Mouse (Mus musculus) spleen, adult 2 months (tissue): ENCODE data around the gene Mtmr1.

Experiments used
- CTCF ChIP-seq: fragments of 200-500 bp; IDR thresholded peaks from 2 replicates; pipeline ENCODE4 v1.5.1; 2011; ENCODE audit warnings: mild to moderate bottlenecking, inconsistent platforms; ENCODE audit not compliant: insufficient read depth, insufficient read length, insufficient replicate concordance; ENCODE audit errors: extremely low read depth
- POLR2A ChIP-seq: fragments of 200-500 bp; IDR thresholded peaks from 2 replicates; pipeline ENCODE4 v1.6.1; 2011; ENCODE audit warnings: low read depth, low read length, inconsistent platforms

- TF ChIP-seq CTCF (peak; percentile 48; the same call in 1 of the 2 replicates), POLR2A (no peak)
Observed at GRCm38 (mm10) chrX:71381571-71381970, 17.0 kb downstream of the Mtmr1 start.
